Mouse (Mus musculus): ENCODE results near the gene Acss1. TPM values are rescaled to one million over a fixed set of nuclear protein-coding genes. Genes with fewer than 3 reads are reported as not detected.

Acss1 gene
- polyA plus RNA-seq, 1 experiment from 2014 or later = 19.8 TPM

DNA sequence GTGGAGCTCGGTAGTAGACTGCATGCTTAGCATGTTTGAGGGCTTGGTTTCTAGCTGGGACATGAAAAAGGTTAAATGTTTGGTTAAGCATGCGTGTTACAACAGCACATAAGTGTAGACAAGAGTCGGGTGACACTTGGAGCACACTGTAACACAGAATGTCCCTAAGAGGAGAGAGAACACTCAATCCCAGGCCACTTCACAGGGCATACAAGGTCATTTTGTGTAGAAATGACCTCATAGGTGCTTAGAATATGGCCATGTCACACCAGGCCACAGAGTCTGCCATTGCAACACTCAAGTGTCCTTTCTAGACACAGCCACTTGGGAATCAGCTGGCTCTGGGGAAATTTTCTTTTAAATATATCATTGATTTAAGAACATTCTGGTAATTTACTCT is 44.3 kb downstream of the Acss1 start:
- 94% methylated on average over 3 of the region's 3 CpGs for WGBS
- Histone ChIP-seq H3K4me3 (no peak overlapping the region), H3K9ac (no peak overlapping the region), H3K27ac (no peak overlapping the region), H3K4me2 (no peak overlapping the region), H3K27me3 (no peaks in the 10 kb centered on the region), H3K36me3 (peaks cover 67% of the 10 kb centered on the region), H3K9me3 (no peaks in the 10 kb centered on the region), H3K4me1 (replicated peaks) (no peaks in the 10 kb centered on the region)
- no peak for ATAC-seq (ENCODE audit: low FRiP score)

DNA sequence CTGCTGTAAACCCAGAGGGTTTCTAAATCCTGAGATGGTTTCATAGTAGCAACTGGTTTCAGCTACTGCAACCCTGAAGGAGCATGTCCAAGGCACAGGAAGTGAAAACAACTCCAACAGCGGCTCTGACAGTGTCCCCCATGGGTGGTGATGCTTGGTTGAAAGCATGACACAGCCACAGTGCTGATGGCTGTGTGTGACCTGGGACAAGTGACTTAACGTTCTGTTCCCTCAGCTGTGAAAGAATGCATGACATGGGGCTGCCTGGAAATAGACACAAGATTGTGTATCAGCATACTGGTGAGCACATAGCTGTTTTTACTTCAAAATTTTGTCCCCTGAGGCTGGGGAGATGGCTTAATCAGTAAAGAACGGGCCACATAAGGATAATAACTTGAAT is 46.6 kb downstream of the Acss1 start:
- Histone ChIP-seq H3K4me3 (no peak overlapping the region), H3K27ac (no peak overlapping the region), H3K9me3 (no peaks in the 10 kb centered on the region), H3K4me2 (no peak overlapping the region), H3K4me1 (replicated peaks) (no peaks in the 10 kb centered on the region), H3K9ac (no peak overlapping the region), H3K36me3 (peaks cover 50% of the 10 kb centered on the region), H3K27me3 (no peaks in the 10 kb centered on the region)
- WGBS = 80% methylated on average over 3 of the region's 3 CpGs
- no peak for ATAC-seq (ENCODE audit: low FRiP score)

DNA sequence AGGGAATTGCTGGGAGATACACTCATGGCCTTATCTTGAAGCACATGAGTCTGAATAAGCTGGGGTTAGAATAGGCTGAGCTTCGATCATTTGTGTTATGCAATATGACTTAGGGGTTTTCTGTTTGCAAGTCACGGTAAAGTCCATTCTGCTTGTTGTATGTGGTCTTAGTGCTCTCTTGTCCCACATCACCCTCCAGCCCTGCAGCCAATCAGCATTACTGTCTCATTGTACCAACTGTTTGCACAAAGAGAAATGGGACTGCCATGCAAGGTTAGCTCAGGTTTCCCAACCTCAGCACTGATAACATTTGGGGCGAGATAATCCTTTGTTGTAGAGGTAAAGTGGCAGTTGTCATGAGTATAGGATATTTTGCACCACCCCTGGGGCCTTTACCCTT is 58.2 kb downstream of the Acss1 start:
- Histone ChIP-seq H3K9ac (no peak overlapping the region), H3K27me3 (no peaks in the 10 kb centered on the region), H3K9me3 (no peaks in the 10 kb centered on the region), H3K27ac (no peak overlapping the region), H3K4me2 (no peak overlapping the region), H3K36me3 (no peaks in the 10 kb centered on the region), H3K4me1 (replicated peaks) (peaks cover 17% of the 10 kb centered on the region), H3K4me3 (no peak overlapping the region)
- WGBS = 86% methylated on average over 3 of the region's 3 CpGs
- no peak for ATAC-seq (ENCODE audit: low FRiP score)

DNA sequence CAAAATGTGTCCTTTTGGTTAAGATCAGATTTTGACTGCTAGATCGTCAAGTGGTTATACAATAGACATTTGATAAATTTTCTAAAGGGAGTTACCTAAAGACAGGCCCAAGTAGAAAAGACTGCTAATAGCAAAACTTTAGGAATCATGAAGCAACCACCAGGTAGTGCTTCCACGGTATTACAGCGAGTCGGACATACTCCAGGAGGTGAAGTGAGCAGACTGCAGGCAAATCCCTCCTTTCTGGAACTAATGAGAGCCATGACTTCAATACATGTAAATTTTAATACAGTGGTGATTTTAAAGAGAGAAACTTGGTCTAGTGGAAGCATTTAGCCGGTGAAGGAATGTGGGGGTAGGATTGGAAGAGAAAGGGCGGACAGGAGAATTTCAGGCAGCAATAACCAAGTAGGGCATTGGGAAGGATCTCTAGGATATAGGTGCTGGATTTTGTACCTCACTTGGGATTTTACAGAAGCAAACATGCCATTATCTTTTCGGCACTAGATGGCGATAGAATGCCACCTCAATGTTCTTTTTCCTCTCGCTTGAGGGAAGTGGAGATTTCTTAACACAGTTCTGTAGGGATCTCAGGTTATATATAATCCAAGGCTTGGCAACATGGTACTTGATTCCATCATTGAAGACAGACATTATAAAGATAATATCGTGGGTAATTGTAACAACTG is 59.3 kb downstream of the Acss1 start:
- Histone ChIP-seq H3K4me1 (replicated peaks) (peaks cover 17% of the 10 kb centered on the region), H3K4me3 (peak overlapping the region; percentile 88), H3K36me3 (peaks cover 5% of the 10 kb centered on the region; the same call in 1 of the 2 replicates), H3K9ac (peak overlapping the region; percentile 90), H3K27ac (peak overlapping the region; percentile 80; the same call in 1 of the 2 replicates), H3K27me3 (no peaks in the 10 kb centered on the region), H3K9me3 (no peaks in the 10 kb centered on the region), H3K4me2 (peak overlapping the region; percentile 77)
- WGBS = 2% methylated on average over 10 of the region's 10 CpGs
- peak; percentile 75 for ATAC-seq (ENCODE audit: low FRiP score)

DNA sequence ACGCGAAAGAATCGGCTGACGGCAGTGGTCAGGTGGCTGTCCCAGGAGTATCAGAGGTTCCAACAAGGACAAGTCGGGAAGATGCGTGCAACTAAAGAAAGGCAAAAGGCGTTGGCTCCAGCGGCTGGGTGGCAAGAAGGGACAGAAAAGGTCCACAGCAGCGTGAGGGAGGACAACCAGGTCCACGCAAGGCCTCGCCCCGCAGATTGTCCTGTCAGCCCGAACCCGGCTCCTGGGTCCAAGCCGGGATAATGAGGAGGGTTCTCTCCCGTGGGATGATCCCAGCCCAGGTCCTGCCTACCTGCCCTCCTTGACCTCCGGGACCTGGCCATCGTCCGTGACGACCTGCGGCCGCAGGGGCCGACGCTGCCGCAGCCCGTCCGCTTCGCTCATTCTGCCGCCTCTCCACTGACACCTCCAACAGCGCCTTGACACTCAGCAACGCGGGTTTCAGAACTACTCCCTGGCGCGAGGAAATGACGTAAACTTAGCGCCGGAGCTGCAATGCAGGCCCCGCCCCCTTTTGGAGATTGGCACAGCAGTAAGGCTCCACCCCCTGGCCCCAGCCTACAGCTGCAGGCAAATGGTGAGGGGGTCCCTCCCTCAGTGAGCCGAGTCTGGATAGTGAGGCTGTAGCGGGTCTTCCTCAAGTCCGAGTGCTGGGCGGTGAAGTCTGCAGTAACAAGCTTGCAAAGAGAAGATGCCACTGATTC is 60.1 kb downstream of the Acss1 start, which contains the start of gene Apmap:
TSS of gene Apmap (minus strand) at position 481 of the 713 bp plus-strand sequence.
- H3K27me3 ChIP-seq = no peaks in the 10 kb centered on the region
- H3K4me2 ChIP-seq = peak within 1 kb of the TSS; percentile 77
- peaks cover 5% of the 10 kb centered on the region; the same call in 1 of the 2 replicates for H3K36me3 ChIP-seq
- WGBS = under 1% methylated on average over 42 of the region's 42 CpGs
- peak; percentile 98 for ATAC-seq (ENCODE audit: low FRiP score)
- peaks cover 17% of the 10 kb centered on the region for H3K4me1 ChIP-seq (replicated peaks)
- H3K9ac ChIP-seq = peak within 1 kb of the TSS; percentile 90
- H3K27ac ChIP-seq = peak within 1 kb of the TSS; percentile 80
- H3K9me3 ChIP-seq = no peaks in the 10 kb centered on the region
- peak within 1 kb of the TSS; percentile 88 for H3K4me3 ChIP-seq

DNA sequence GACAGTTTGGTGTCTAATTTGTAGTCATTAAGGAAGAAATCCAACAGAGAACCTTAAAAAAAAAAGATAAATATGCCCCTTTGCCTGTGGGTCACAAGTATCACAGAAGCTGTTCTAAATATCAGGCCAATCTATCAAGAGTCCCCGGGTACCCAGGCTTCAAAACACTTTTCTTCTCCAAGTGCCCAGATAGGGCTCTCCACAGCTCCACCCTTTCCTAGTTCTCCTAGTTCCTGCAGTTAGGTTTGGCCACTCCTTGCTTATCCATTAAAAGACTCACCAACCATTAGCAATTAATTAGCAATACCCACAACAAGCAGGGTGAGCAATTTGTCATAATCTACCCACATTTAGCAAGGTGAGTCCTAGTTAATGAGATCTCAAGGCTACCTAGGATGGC is 61.2 kb downstream of the Acss1 start:
- 70% methylated on average over 1 of the region's 1 CpGs for WGBS
- ATAC-seq (ENCODE audit: low FRiP score) = no peak
- Histone ChIP-seq H3K9me3 (no peaks in the 10 kb centered on the region), H3K36me3 (peaks cover 5% of the 10 kb centered on the region; the same call in 1 of the 2 replicates), H3K4me2 (peak overlapping the region; percentile 77), H3K9ac (no peak overlapping the region), H3K4me1 (replicated peaks) (peaks cover 17% of the 10 kb centered on the region), H3K4me3 (peak overlapping the region; percentile 88), H3K27me3 (no peaks in the 10 kb centered on the region), H3K27ac (no peak overlapping the region)

DNA sequence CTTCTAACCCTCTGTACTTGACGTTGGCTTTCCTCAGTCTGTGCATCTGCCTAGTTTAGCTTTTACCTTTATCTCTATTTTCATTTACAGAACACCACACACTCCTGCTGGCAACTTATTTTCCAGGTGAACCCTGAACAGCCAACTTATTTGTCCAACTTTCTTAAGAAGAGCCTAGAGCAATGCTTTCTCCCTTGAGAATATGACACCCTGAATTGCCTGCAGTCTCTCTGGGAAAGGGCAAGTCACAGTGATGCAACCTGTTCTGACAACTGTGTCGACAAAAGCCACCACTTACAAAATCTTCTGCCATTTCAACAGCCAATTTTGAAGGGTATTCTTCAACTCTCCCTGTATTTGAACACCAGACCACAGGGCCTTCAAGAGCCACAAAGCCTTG is 63.5 kb downstream of the Acss1 start:
- Histone ChIP-seq H3K9me3 (no peaks in the 10 kb centered on the region), H3K4me2 (no peak overlapping the region), H3K4me1 (replicated peaks) (peaks cover 17% of the 10 kb centered on the region), H3K27me3 (no peaks in the 10 kb centered on the region), H3K4me3 (no peak overlapping the region), H3K9ac (no peak overlapping the region), H3K27ac (no peak overlapping the region), H3K36me3 (peaks cover 5% of the 10 kb centered on the region; the same call in 1 of the 2 replicates)
- no peak for ATAC-seq (ENCODE audit: low FRiP score)
- WGBS = 87% methylated on average over 2 of the region's 2 CpGs

DNA sequence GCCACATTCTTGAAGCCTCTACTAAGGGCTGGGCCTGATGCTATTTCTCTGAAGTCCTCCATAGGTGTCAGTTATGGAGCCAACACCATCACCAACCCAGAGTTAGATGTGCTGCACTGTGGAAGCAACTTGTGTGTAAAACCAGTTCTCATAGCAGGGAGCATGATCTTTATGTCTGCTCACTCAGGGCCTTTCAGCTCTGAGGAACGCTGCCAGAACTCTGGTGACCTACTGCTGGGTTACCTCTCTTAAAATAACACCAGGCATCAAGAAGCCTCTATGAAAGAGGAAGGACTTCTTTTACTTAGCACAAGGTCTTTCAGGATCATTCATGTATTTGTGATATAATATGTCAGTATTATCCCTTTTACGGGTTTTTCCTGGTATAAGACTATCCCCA is 66.1 kb downstream of the Acss1 start:
- Histone ChIP-seq H3K4me1 (replicated peaks) (peaks cover 3% of the 10 kb centered on the region), H3K27ac (no peak overlapping the region), H3K4me2 (no peak overlapping the region), H3K9me3 (no peaks in the 10 kb centered on the region), H3K27me3 (no peaks in the 10 kb centered on the region), H3K36me3 (peaks cover 16% of the 10 kb centered on the region), H3K4me3 (no peak overlapping the region), H3K9ac (no peak overlapping the region)
- no peak for ATAC-seq (ENCODE audit: low FRiP score)
- 89% methylated on average over 2 of the region's 2 CpGs for WGBS

DNA sequence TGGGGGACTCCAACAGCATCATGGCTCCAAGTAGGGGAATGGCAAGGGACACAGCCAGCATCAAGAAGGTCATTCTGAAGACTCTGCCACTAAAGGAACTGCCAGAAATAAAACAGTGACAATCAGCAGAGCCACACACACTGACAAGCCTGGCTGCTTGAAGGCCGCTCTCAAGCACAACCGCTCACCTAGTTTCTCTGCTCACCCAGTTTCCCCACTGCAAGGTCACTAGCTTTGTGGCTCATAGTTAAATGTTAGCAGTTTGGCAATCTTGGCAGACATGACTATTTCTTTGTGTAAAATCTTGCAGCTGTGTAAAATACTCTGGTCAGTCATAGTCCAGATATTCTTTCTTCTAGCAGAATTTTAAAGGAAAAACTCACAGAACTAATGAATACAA is 68.0 kb downstream of the Acss1 start:
- Histone ChIP-seq H3K4me1 (replicated peaks) (no peaks in the 10 kb centered on the region), H3K9me3 (no peaks in the 10 kb centered on the region), H3K4me2 (no peak overlapping the region), H3K9ac (no peak overlapping the region), H3K27ac (no peak overlapping the region), H3K4me3 (no peak overlapping the region), H3K36me3 (peaks cover 26% of the 10 kb centered on the region), H3K27me3 (no peaks in the 10 kb centered on the region)
- WGBS = 94% methylated on average over 2 of the region's 2 CpGs
- ATAC-seq (ENCODE audit: low FRiP score) = no peak

DNA sequence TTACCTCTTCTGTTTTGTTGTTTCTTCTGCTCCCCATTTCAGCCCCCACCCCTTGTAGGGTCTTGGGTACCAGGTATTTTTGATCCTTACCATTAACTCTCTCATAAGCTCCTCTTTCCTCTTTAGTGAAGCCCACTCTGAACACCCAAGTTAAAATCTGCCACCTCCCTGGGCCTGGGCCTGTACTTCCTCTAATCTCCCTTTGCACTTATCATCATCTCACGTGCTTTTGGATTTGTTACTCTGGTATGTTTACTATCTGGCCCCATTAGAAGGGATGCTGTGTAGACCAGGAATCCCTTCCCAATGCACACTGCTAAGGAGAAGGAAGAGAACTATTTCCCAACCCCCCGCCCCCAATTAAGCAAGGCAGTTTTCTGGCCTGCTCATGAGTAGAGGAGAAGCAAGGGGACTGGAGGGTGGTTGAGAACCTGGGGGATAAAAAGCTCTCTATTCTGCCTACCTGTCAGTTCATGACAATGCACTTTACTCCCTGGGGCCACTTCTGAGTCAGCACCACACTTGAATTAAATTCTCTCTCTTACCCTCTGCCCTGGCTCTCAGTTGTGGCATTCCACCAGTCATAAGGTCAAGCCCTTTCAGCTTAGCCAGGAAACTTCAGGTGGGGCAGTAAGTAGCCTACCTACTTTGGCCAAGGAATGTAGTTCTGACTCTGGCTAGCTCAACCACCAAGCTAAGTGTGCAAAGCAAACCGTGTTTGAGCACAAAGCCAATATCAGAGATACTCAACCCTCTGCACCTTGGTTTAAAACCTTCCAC is 72.7 kb downstream of the Acss1 start:
- Histone ChIP-seq H3K4me2 (no peak overlapping the region), H3K27ac (no peak overlapping the region), H3K4me3 (no peak overlapping the region), H3K9ac (no peak overlapping the region), H3K36me3 (peaks cover 39% of the 10 kb centered on the region), H3K27me3 (no peaks in the 10 kb centered on the region), H3K9me3 (no peaks in the 10 kb centered on the region), H3K4me1 (replicated peaks) (no peaks in the 10 kb centered on the region)
- WGBS = 90% methylated on average over 3 of the region's 3 CpGs
- ATAC-seq (ENCODE audit: low FRiP score) = no peak

DNA sequence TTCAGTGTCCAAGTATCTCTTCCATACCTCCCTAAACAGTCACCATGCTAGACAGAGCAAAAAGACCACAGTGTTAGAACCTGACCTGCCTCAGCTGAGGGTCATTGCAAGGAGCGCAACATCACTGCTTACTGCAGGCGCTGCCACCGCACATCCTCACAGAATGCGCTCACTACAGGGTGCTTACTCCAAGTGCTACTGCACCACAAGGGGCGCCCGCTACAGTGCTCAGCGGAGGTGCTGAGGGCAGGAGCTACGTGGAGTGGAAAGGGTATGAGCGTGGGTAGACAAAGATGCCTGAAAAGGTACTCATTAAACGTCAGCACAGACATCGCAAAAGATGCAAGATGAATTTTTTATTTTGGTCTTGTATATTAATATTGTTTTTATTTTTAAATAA is 79.2 kb downstream of the Acss1 start:
- H3K4me2 ChIP-seq = no peak overlapping the region
- H3K4me3 ChIP-seq = no peak overlapping the region
- H3K27me3 ChIP-seq = no peaks in the 10 kb centered on the region
- WGBS = 79% methylated on average over 11 of the region's 11 CpGs
- no peak overlapping the region for H3K27ac ChIP-seq
- no peak for ATAC-seq (ENCODE audit: low FRiP score)
- no peak overlapping the region for H3K9ac ChIP-seq
- H3K4me1 ChIP-seq (replicated peaks) = no peaks in the 10 kb centered on the region
- H3K36me3 ChIP-seq = peaks cover 70% of the 10 kb centered on the region
- H3K9me3 ChIP-seq = no peaks in the 10 kb centered on the region

DNA sequence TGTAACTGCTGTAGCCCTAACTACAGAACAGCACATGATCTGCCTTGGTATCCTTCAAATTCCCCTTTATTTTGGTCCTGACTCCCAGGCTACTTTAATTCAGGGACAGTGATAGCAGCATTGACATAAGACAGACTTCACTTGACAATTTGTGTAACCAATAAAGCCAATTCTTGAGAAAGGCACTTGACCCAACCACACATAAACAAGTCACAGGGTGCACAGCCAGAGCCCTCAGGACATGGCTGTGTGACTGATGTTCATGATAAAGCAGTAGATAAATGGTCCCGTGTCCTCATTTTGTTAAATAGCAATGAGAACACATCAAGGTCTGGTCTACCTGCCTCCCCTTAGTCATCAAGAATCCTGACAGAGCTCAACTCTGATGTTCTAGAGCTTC is 88.7 kb downstream of the Acss1 start:
- Histone ChIP-seq H3K27ac (no peak overlapping the region), H3K9ac (no peak overlapping the region), H3K9me3 (no peaks in the 10 kb centered on the region), H3K36me3 (peaks cover 33% of the 10 kb centered on the region), H3K4me3 (no peak overlapping the region), H3K4me1 (replicated peaks) (no peaks in the 10 kb centered on the region), H3K27me3 (no peaks in the 10 kb centered on the region), H3K4me2 (no peak overlapping the region)
- WGBS = 88% methylated on average over 1 of the region's 1 CpGs
- no peak for ATAC-seq (ENCODE audit: low FRiP score)
